Mouse (Mus musculus): ENCODE measurements around the gene Fmnl1.

Fmnl1 gene

GRCm38 (mm10) chr11:103161449-103161848 is 9.5 kb upstream of the Fmnl1 start:
- no peak for DNase-seq

- DNase-seq: no peak
Observed at GRCm38 (mm10) chr11:103162132-103162531, 8.8 kb upstream of the Fmnl1 start.

- no peak for DNase-seq
Observed at GRCm38 (mm10) chr11:103164391-103164790, 6.5 kb upstream of the Fmnl1 start.

- DNase-seq: peak; percentile 63
Observed at GRCm38 (mm10) chr11:103168690-103169390, 2.1 kb upstream of the Fmnl1 start.

GRCm38 (mm10) chr11:103169664-103170063 is 1.2 kb upstream of the Fmnl1 start:
- no peak for DNase-seq

- DNase-seq: no peak
Observed at GRCm38 (mm10) chr11:103170111-103170493, 805 bp upstream of the Fmnl1 start.

- DNase-seq: no peak
Observed at GRCm38 (mm10) chr11:103171286-103171620, 346 bp downstream of the Fmnl1 start.

- no peak for DNase-seq
Observed at GRCm38 (mm10) chr11:103171703-103172391, 940 bp downstream of the Fmnl1 start.

- no peak for DNase-seq
Observed at GRCm38 (mm10) chr11:103172392-103173040, 1.6 kb downstream of the Fmnl1 start.

GRCm38 (mm10) chr11:103173041-103173770 is 2.3 kb downstream of the Fmnl1 start:
- no peak for DNase-seq

GRCm38 (mm10) chr11:103173771-103174344 is 3.0 kb downstream of the Fmnl1 start:
- no peak for DNase-seq

- DNase-seq: no peak
Observed at GRCm38 (mm10) chr11:103174411-103174832, 3.5 kb downstream of the Fmnl1 start.

GRCm38 (mm10) chr11:103174891-103175391 is 4.0 kb downstream of the Fmnl1 start:
- no peak for DNase-seq

- no peak for DNase-seq
Observed at GRCm38 (mm10) chr11:103175688-103176442, 5.0 kb downstream of the Fmnl1 start.

- DNase-seq: no peak
Observed at GRCm38 (mm10) chr11:103176510-103176909, 5.6 kb downstream of the Fmnl1 start.

GRCm38 (mm10) chr11:103177216-103177615 is 6.3 kb downstream of the Fmnl1 start:
- DNase-seq: no peak

- no peak for DNase-seq
Observed at GRCm38 (mm10) chr11:103177815-103178485, 7.0 kb downstream of the Fmnl1 start.

- no peak for DNase-seq
Observed at GRCm38 (mm10) chr11:103178748-103179147, 7.8 kb downstream of the Fmnl1 start.

GRCm38 (mm10) chr11:103180426-103180825 is 9.5 kb downstream of the Fmnl1 start:
- no peak for DNase-seq

- no peak for DNase-seq
Observed at GRCm38 (mm10) chr11:103181349-103181748, 10.4 kb downstream of the Fmnl1 start.

GRCm38 (mm10) chr11:103181911-103182310 is 11.0 kb downstream of the Fmnl1 start:
- no peak for DNase-seq
